Mouse (Mus musculus): Measurements from ENCODE around the gene Sft2d1.

Gene Sft2d1

DNA sequence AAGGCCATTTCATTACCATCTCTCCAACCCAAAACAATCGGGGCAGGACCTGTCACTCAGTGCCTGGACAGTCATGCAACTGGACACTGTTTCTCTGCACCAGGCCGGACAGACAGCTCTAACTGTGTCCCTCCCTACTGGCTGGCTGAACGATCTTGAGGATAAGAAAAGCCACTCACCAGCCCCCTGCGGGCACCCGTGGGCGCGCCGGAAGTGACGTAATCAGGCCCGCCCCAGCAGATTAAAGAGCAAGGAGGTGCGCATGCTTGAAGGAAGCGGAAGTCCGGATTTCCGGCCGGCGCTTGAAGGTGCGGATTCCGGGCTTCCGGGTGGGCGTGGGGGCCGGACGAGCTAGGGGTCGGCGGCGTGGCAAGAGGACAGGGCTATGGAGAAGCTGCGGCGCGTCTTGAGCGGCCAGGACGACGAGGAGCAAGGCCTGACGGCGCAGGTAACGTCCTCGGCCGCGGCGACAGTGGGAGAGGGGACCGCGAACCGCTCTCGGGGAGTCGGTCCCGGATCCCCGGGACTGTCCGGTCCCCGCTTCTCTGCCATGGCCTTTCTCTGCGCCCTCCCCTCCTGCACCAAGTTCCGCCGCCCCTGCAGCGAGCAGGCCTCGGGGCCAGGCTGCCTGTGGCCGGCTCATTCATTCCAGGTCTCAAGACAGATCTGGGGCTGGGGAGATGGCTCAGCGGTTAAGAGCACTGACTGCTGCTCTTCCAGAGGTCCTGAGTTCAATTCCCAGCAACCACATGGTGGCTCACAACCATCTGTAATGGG lies at the start of gene Sft2d1:
Gene Sft2d1 (plus strand): TSS at position 265 of the 777 bp plus-strand sequence.
- in situ Hi-C loops (cut with MboI, MseI), result no loop called here

DNA sequence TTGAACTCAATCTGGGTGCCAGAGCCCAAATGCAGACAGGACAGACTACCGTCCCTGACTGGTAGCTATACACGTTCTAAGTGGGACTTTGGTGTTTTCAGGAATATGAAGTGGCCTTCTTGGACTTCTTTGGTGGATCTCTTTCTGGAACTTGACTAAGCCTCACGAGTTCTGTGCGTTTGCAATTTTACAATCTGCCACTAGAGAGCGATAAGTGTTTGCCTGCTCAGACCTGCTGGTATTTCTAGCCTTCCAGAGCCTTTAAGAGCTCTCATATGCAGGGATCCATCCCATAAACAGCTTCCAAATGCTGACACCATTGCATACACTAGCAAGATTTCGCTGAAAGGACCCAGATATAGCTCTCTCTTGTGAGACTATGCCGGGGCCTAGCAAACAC lies 46.3 kb upstream of the Sft2d1 start:
- in situ Hi-C loops (cut with MboI, MseI), result loop anchor here (10.0 kb wide), 1 partner anchor 120 kb away; no protein-coding TSS in a partner anchor

DNA sequence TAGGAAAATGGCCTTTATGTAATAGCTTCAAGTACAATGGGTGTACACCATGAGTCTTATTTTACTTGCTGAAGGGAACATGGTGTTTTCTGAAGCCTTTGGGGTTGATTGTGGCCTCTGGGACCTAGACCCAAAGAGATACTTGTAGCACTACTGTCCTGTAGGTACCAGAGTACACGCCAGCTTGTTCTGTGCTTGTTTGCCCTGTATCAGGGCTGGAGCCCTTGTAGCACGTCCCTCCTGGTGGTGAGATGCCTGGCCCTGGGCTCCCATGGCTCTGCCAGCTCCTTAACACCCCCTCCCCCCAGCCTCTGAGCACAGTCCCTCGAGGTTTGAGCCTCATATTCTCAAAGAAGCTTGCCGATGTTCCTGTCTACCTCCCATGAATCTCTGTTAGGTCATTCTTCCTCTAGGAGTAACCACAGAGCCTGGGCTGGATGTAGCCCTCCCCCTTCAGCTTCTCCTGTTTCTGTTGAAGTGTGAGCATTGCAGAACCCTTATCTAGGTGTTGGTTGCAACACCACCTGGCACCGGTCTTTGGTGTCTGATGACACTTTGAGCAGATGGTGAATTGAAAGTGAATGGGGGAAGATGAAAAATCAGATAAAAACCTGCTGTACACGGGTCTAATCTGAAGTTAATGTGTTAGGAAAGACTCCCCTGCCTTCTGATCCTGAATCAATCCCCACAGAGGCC lies 38.7 kb upstream of the Sft2d1 start:
- in situ Hi-C loops (cut with MboI, MseI), result no loop called here

DNA sequence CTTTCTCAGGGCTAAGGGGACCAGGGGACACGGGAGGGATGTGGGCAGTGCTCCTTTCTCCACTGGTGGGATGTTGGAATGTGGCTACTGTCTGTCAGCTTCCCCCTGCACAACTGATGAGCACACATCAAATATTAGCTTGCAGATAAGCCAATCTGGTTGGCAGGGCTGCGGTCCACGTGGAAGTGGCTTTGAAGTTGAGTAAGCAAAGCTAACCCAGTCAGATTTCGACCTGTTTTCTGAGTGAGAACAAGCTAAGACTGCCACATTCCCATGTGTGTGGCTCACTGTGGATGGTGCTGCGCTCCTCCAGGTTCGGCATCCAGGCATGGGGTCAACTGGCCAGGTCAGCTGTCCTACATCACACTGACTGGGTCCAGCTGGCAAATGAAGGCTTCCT lies 38.0 kb upstream of the Sft2d1 start:
- in situ Hi-C loops (cut with MboI, MseI), result no loop called here

DNA sequence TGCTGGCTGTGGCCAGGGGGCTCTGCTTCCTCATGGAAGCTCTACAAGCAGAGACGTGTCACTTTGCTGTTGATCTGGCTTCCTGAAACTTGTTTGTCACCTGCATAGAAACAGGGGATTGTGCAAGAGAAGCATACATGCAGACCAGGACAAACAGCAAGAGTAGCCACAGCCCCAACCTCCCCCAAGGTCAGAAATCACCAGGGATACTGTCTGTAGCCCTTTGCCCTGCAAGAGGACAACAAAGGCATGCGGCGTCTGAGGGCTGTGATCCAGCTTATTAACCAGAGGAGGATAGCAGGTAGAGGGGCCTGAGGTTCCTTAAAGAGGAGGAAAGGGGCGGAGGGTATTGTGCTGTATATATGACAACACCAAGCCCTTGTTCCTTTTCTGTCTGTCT lies 34.8 kb upstream of the Sft2d1 start:
- in situ Hi-C loops (cut with MboI, MseI), result no loop called here

DNA sequence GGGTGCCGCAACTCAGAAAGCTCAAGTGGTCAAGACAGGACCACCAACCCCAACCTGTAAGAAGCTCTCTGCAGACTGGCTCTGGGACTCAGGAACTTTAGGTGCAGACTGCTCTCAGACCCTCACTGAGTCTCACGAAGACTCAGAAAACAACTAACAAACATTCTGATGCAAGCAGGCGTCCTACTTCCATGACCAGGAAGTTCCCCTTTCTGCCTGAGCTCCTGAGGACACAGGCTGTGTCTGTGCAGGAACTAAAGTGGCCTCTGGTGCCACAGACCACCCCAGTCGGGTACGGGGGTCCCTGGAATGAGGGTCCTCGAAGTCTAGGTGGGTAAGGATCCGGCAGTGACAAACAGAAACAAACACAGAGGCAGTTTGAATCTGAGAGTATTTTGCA lies 34.2 kb upstream of the Sft2d1 start:
- in situ Hi-C loops (cut with MboI, MseI), result no loop called here

DNA sequence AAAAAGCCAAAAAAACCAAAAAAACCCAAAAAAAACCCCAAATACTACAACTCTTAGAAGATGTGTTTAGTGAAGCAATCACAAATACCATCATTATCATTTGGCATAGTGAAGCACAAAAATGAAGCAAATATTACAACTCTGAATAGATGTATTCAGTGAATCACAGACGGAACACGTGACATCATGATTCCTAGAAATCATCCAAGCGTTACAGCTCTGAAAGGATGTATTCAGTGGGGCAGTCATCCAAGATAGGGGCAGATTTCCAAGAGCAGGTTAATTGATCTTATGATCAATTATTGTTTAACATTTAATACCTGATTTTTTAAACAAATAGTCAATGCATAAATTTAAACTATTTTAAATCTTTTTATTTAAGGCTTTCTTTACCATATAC lies 33.6 kb upstream of the Sft2d1 start:
- in situ Hi-C loops (cut with MboI, MseI), result no loop called here

DNA sequence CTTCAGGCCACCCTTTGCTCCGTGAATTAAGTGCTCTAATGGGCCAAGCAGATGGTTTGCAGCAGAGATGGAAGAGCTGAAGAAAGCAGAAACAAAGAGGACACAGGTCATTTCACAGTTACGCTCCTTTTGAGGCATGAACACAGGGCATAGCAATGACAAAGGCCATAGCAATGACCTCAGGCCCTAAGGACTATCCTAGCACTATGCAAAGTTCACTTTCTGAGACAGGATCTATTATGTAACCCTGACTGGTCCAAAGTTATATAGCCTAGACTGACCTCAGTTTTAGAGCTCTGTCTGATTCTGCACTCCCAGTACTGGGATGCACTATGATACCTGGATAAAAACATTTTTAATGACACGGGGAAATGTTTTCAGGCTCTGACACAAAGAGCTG lies 32.5 kb upstream of the Sft2d1 start:
- in situ Hi-C loops (cut with MboI, MseI), result no loop called here

DNA sequence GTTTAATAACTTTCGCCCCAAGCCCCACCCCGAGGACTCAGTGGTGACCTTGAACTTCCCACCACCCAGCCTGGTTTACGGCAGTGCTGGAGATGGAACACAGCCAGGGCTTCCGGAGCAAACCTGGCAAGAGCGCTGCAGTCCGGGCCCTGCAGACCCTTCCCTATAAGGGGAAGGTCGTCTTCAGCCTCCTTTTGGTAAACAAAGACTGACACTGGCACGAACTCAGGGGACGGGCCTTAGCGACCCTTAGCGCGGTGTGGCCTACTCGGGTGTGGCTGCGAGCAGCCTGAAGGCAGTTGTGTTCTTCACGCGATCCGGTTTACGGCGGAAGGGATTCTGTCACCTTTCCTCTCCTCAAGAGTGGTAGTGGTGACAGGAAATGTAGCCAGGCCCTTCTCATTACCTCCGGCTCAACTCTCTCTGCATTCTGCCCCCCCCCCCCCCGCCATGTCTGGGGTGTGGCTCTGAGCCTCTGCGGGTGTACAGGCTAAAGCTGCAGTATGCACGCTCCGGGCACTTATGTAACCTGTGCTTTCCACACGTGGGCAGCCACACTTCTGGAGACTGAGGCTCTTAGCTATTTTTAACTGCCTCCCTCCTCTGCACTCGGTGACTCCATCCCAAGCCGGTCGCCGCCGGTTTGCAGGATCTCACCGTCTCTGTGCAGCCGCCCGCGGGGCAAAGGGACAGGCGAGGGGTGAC lies 27.9 kb upstream of the Sft2d1 start, which contains the start of gene Mpc1:
Gene Mpc1 (plus strand): TSS at position 84 of the 705 bp plus-strand sequence.
- in situ Hi-C loops (cut with MboI, MseI), result no loop called here

DNA sequence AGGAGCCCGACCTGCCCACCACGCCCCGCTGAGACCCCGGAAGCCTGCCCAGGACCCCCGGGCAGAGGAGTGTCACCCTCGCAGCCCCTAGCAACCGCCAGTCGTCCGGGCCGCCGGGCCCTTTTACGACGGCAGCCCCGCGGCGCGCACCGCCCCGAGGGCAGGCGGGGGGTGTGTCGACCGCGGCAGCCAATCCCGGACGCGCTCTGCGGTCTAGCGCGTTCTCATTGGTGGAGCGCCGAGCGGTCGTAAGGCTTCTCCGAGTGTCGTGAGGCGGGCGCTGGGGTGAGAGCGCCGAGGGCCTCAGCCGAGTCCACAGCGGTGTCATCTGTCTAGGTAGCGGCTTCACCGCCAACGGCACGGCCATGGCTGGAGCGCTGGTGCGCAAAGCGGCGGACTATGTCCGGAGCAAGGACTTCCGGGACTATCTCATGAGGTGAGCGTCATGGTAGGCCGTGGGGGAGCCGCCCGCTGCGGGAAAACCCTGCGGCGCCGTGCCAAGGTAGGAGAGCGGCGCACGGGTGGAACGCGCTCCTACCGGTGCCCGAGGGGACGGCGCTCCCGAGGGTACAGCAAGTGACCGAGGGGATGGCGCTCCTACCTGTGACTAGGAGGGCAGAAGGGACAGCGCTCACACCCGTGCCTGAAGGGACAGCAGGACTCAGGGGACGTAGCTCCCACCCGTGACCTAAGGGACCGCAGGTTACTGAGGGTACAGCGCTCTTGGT lies 27.2 kb upstream of the Sft2d1 start:
- in situ Hi-C loops (cut with MboI, MseI), result no loop called here

DNA sequence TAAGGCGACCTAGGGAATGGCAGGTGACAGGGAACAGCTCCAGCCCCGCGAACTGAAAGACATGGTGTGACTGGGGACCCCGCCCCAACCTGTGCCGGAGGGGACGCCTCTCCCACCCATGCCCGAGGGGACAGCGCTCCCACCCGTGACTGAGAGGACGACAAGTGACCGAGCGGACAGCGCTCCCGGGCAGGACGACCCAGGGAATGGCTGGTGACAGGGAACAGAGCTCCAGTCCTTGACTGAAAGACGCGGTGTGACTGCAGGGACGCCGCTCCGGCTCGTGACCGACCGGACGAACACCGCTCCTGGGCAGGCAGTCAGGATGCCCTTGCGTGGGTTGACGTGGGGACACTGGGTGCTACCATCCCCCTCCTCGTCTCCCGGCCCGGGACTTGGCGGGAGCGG lies 26.6 kb upstream of the Sft2d1 start:
- in situ Hi-C loops (cut with MboI, MseI), result no loop called here

DNA sequence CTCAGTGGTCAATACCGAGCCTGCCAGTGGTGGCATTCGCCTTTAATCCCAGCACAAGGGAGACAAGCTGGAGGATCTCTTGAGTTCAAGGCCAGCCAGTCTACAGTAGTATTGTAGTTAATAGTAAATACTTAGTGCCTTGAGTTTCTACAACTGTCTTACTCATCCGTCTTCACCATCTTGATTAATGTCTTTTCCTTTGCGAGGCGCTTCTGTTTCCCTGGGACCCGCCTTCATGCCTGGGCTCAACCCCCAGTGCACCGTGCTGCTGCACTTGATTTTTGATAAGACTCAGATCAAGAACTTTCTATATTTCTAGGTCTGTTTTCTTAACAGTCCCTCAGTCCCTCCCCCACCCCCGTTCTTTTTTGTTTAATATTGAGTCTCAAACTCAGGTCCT lies 25.8 kb upstream of the Sft2d1 start:
- in situ Hi-C loops (cut with MboI, MseI), result no loop called here

DNA sequence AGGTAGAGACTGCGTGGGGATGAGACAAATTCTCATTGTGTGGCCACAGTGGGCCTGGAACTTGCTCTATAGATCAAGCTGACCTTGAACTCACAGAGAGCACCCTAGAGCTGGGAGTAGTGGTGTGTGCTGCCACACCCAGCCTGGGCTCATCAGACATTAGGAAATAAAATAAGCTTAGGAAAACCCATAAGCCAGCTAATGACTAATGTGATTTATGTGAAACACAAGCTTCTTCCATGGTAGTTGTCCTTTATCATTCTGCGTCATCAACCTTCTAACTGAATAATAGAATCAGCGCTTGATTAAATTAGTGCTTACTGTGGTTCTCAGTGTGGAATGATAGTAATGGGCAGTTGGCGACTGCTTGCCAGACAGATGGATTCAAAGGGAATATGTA lies 23.9 kb upstream of the Sft2d1 start:
- in situ Hi-C loops (cut with MboI, MseI), result no loop called here

DNA sequence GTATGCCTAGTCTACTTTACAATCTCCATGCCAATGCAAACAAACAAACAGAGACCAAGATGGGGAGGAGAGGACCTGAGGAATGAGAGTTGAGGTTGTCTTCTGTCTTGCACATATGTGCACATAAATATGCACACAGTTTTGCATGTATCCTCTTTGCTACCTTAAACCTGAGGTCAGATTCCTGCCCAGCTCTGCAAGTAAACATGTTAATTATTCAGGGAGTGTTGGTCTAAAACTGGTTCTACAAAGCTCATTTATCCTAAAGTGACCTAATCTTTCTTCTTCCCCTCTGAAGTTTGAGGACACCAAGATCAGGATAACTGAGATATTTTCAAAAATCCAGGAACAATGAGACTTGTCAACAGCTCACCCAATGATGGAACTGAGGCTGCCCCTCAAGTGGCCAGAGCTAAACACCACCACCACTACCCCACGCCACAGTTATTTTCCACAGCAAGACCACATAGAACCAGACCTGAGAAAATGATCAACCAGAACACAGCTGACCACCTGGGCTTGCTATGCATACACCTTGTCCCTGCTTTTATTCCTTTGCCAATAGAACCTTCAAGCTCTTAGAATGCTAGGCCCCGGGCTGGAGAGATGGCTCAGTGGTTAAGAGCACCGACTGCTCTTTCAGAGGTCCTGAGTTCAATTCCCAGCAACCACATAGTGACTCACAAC lies 20.8 kb upstream of the Sft2d1 start:
- in situ Hi-C loops (cut with MboI, MseI), result no loop called here

DNA sequence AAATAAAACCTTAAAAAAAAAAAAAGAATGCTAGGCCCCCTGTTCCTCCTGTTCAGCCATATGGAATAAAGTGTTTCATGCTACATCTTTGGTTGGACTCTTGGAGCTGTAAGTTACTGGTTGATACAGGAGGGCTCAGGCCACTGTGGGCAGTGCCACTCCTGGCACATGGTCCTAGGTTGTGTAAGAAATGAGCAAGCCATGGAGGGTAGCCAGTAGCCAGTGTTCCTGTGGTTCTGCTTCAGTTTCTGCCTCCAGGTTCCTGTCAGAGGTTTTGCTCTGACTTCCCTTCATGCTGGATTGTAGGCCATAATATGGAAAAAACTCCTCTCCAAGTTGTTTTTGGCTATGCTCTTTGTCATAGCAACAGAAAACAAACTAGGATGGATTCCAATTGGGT lies 20.2 kb upstream of the Sft2d1 start:
- in situ Hi-C loops (cut with MboI, MseI), result no loop called here

DNA sequence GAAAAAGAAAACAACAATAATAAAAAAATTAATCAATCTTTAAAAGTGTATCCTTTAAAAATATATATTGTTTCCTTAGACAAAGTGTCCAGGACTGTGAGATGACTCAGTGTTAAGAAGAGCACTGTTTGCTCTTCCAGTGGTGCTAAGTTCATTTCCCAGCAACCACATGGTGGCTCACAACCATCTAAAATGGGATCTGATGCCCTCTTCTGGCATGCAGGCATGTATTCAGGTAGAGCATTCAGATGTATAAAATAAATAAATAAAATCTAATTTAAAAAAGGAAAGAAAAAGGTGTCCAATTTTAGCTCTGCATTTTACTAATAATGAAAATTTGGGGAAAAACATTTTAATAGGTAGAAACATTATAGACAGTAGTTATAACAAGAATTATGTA lies 15.1 kb upstream of the Sft2d1 start:
- in situ Hi-C loops (cut with MboI, MseI), result loop anchor here (5.0 kb wide), 1 partner anchor 94 kb away; no protein-coding TSS in a partner anchor

DNA sequence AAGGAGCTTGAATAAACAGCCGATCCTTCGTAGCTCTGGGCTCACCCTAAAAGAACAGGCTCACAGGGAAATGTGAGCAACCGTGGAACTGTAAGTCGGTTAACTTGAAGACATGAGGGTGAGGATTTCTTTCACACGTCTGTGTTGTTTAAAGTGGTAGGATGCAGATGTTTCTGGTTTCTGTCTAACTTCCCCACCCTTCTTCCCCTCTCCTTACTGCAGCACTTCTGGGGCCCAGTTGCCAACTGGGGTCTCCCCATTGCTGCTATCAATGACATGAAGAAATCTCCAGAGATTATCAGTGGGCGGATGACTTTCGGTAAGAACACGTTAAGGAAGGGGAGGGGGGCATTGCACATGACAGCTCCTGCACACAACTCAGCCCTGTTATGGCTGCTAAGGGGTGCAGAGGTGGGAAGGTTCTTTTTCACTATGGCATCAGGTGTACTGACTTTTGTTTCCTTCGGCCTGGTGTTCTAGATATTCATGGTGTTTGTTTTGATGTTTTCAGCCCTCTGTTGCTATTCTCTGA lies 14.5 kb upstream of the Sft2d1 start:
- in situ Hi-C loops (cut with MboI, MseI), result loop anchor here (5.0 kb wide), 1 partner anchor 94 kb away; no protein-coding TSS in a partner anchor

DNA sequence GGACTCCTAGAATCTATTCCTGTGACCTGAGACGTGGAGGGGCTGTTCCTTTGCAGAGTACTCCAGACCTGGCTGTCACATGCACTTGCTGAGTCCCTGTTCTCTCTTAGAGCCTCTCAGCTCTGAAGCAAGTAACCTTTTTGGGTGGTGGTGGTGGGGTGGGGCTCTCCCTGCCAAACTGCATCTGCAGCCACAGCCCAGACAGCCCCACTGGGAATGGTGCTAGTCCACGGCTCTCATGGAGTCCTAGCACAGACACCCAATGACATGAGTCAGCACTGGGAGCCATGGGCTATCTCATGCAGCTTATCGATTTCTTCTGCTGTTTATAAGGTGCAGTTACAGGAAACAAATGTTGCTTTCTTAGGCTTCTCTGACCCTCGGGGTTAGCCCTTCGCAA lies 13.2 kb upstream of the Sft2d1 start:
- in situ Hi-C loops (cut with MboI, MseI), result loop anchor here (5.0 kb wide), 1 partner anchor 95 kb away; no protein-coding TSS in a partner anchor

DNA sequence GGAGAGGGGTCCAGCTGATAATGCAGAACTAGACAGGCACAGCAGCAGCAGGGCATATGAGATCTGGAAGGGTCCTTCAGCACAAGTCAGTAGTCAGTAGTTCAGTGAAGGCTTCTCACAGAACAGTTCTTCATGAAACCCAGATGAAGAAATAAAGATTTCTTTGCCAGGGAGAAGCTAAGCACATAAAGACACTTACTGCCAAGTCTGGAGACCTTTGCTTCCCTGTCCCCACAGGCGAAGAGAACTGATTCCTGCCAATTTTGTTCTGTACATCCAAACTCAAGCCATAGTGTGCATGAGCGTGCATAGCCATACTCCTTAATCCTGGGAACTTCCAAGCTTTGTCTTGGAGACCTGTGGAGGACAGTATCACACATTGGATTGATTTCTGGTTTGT lies 12.6 kb upstream of the Sft2d1 start:
- in situ Hi-C loops (cut with MboI, MseI), result loop anchor here (5.0 kb wide), 1 partner anchor 96 kb away; no protein-coding TSS in a partner anchor

DNA sequence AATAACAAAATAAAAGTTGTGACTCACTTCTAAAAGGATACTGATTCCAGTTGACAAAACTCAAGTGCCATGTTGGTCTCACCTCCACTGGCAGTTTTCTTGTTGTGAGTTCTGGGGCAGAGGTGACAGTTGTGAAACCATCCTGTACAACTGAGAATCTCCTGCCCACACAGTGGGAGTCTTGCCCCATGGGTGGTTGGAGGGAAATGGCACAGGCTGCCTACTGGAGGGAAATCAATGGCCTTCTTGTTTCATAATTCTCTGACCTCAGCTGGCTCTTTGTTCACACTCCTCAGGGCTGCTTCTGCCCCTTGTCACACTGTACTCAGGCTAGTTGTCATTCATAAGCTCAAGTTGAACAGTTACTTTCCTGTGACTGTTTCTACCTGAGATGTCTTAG lies 11.4 kb upstream of the Sft2d1 start:
- in situ Hi-C loops (cut with MboI, MseI), result loop anchor here (5.0 kb wide), 1 partner anchor 97 kb away; no protein-coding TSS in a partner anchor

DNA sequence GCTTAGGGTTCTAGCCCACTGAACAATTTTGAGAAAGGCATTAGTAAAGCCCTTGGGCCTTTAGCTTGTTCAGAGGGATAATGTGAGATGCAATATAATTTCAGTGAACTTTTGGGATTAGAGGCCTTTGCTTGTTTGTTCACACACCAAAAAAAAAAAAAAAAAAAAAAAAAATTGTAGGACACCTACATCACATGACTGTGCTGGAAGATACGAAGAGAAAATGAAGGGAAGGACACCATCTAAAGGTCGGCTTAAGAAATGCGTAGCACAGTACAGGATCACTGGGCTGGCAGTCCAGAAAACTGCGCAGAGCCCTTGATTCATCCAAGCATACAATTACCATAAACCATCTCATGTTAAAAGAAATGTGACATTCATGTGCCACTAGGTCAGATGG lies 9.4 kb upstream of the Sft2d1 start:
- in situ Hi-C loops (cut with MboI, MseI), result loop anchor here (10.0 kb wide), 1 partner anchor 437 kb away; no protein-coding TSS in a partner anchor
